Mouse (Mus musculus) CH12.LX (cell line): ENCODE results near the gene Cacng2. TPM values are rescaled to one million over a fixed set of nuclear protein-coding genes. Genes with fewer than 3 reads are reported as not detected.

Experiments used
- DNase-seq: peaks from one replicate; pipeline ENCODE4 v3.0.0-alpha.2; 2013; ENCODE audit errors: extremely low read depth
- H3K27ac ChIP-seq: 2 replicates; pipeline ENCODE4 v1.5.1; 2012; ENCODE audit warnings: low read depth, mild to moderate bottlenecking, control low read depth, moderate library complexity; ENCODE audit not compliant: insufficient read depth
- H3K27me3 ChIP-seq: replicated peaks from 2 replicates; pipeline ENCODE3; 2012; ENCODE audit warnings: inconsistent platforms
- H3K36me3 ChIP-seq, 2 experiments: replicated peaks in 1 of 2; 2 replicates each; pipeline versions ENCODE3 to v1.6.1; 2012; ENCODE audit warnings: inconsistent platforms in 1 of 2, low read length in 1 of 2, mild to moderate bottlenecking in 1 of 2, mixed read lengths in 1 of 2, moderate library complexity in 1 of 2; ENCODE audit not compliant: control insufficient read depth in 1 of 2, insufficient read depth in 1 of 2
- H3K4me1 ChIP-seq, 2 experiments: 2 replicates each; pipeline ENCODE4 v1.6.1; 2012; ENCODE audit warnings: inconsistent platforms in 1 of 2, moderate library complexity in 1 of 2; ENCODE audit not compliant: insufficient read depth in 2 of 2, control insufficient read depth in 1 of 2
- H3K4me2 ChIP-seq: 2 replicates; pipeline ENCODE4 v1.6.1; 2012; ENCODE audit warnings: low read depth, mild to moderate bottlenecking, control low read depth; ENCODE audit not compliant: poor library complexity, insufficient read depth, severe bottlenecking
- H3K4me3 ChIP-seq, 3 experiments: fragments of 150-350 bp in 1 of 3; sonication (generic) in 1 of 3; replicated peaks in 1 of 3; 2 replicates each; pipeline versions ENCODE3 to v1.5.1; 2011 to 2012; ENCODE audit warnings: low read depth in 2 of 3, low read length in 2 of 3, mild to moderate bottlenecking in 2 of 3, moderate library complexity in 2 of 3, control low read depth in 1 of 3, improper control_type of control experiment in 1 of 3, inconsistent platforms in 1 of 3, mixed read lengths in 1 of 3; ENCODE audit not compliant: poor library complexity in 1 of 3
- H3K79me2 ChIP-seq: replicated peaks from 2 replicates; pipeline ENCODE4 v1.6.1; 2012; ENCODE audit warnings: mild to moderate bottlenecking, moderate library complexity; ENCODE audit not compliant: control insufficient read depth, poor library complexity, insufficient read depth, severe bottlenecking; ENCODE audit errors: extremely low read depth
- H3K9ac ChIP-seq: 2 replicates; pipeline ENCODE4 v1.6.1; 2012; ENCODE audit warnings: low read depth, mild to moderate bottlenecking, control low read depth, moderate library complexity; ENCODE audit not compliant: insufficient read depth
- H3K9me3 ChIP-seq: replicated peaks from 2 replicates; pipeline ENCODE3; 2012; ENCODE audit warnings: low read length, inconsistent platforms, mixed read lengths
- BHLHE40 ChIP-seq: IDR thresholded peaks from 2 replicates; pipeline ENCODE4 v1.6.1; 2011; ENCODE audit warnings: mild to moderate bottlenecking, low read depth, low read length, improper control_type of control experiment
- CHD1 ChIP-seq: IDR thresholded peaks from 2 replicates; pipeline ENCODE4 v1.6.1; 2012; ENCODE audit warnings: low read depth, low read length, improper control_type of control experiment, inconsistent platforms
- CHD2 ChIP-seq: IDR thresholded peaks from 2 replicates; pipeline ENCODE4 v1.6.1; 2011; ENCODE audit warnings: low read length, improper control_type of control experiment
- E2F4 ChIP-seq: IDR thresholded peaks from 2 replicates; pipeline ENCODE4 v1.6.1; 2011; ENCODE audit warnings: low read depth, low read length, improper control_type of control experiment; ENCODE audit not compliant: insufficient replicate concordance
- ETS1 ChIP-seq: conservative IDR thresholded peaks from 2 replicates; pipeline ENCODE4 v1.6.1; 2012; ENCODE audit warnings: low read depth, mild to moderate bottlenecking, inconsistent platforms, low read length, improper control_type of control experiment, moderate library complexity
- GABPA ChIP-seq: IDR thresholded peaks from 2 replicates; pipeline ENCODE4 v1.6.1; 2012; ENCODE audit warnings: low read depth, low read length, improper control_type of control experiment, inconsistent platforms; ENCODE audit not compliant: insufficient replicate concordance
- HCFC1 ChIP-seq: IDR thresholded peaks from 2 replicates; pipeline ENCODE4 v1.6.1; 2012; ENCODE audit warnings: low read depth, mild to moderate bottlenecking, inconsistent platforms, low read length, improper control_type of control experiment
- IRF4 ChIP-seq: IDR thresholded peaks from 2 replicates; pipeline ENCODE4 v1.6.1; 2014; ENCODE audit warnings: low read depth, mild to moderate bottlenecking, inconsistent platforms, low read length, improper control_type of control experiment
- MAFK ChIP-seq: IDR thresholded peaks from 2 replicates; pipeline ENCODE4 v1.6.1; 2011; ENCODE audit warnings: low read length, improper control_type of control experiment; ENCODE audit not compliant: insufficient replicate concordance
- MAX ChIP-seq: IDR thresholded peaks from 2 replicates; pipeline ENCODE4 v1.6.1; 2011; ENCODE audit warnings: low read length, improper control_type of control experiment
- MAZ ChIP-seq: IDR thresholded peaks from 2 replicates; pipeline ENCODE4 v1.6.1; 2012; ENCODE audit warnings: low read depth, mild to moderate bottlenecking, inconsistent platforms, low read length, improper control_type of control experiment, moderate library complexity
- MEF2A ChIP-seq: IDR thresholded peaks from 2 replicates; pipeline ENCODE4 v1.6.1; 2014; ENCODE audit warnings: low read depth, mild to moderate bottlenecking, inconsistent platforms, low read length, improper control_type of control experiment, borderline replicate concordance
- MXI1 ChIP-seq: IDR thresholded peaks from 2 replicates; pipeline ENCODE4 v1.6.1; 2011; ENCODE audit warnings: mild to moderate bottlenecking, low read depth, low read length, improper control_type of control experiment
- MYC ChIP-seq: IDR thresholded peaks from 2 replicates; pipeline ENCODE4 v1.6.1; 2011; ENCODE audit warnings: low read depth, mild to moderate bottlenecking, improper control_type of control experiment, low read length
- NELFE ChIP-seq: IDR thresholded peaks from 2 replicates; pipeline ENCODE4 v1.6.1; 2011; ENCODE audit warnings: low read depth, low read length, improper control_type of control experiment
- NRF1 ChIP-seq: IDR thresholded peaks from 2 replicates; pipeline ENCODE4 v1.6.1; 2014; ENCODE audit warnings: low read depth, mild to moderate bottlenecking, inconsistent platforms, low read length, improper control_type of control experiment, moderate library complexity
- POLR2A ChIP-seq: IDR thresholded peaks from 2 replicates; pipeline ENCODE4 v1.6.1; 2011; ENCODE audit warnings: low read depth, mild to moderate bottlenecking, improper control_type of control experiment, low read length
- POLR2AphosphoS2 ChIP-seq: IDR thresholded peaks from 2 replicates; pipeline ENCODE4 v1.6.1; 2011; ENCODE audit warnings: low read depth, low read length, improper control_type of control experiment
- SIN3A ChIP-seq: IDR thresholded peaks from 2 replicates; pipeline ENCODE4 v1.6.1; 2012; ENCODE audit warnings: low read length, improper control_type of control experiment, inconsistent platforms
- SMC3 ChIP-seq: IDR thresholded peaks from 2 replicates; pipeline ENCODE4 v1.6.1; 2011; ENCODE audit warnings: low read depth, low read length, improper control_type of control experiment
- TCF12 ChIP-seq: IDR thresholded peaks from 2 replicates; pipeline ENCODE4 v1.6.1; 2014; ENCODE audit warnings: low read depth, mild to moderate bottlenecking, inconsistent platforms, low read length, improper control_type of control experiment
- USF1 ChIP-seq: IDR thresholded peaks from 2 replicates; pipeline ENCODE4 v1.6.1; 2014; ENCODE audit warnings: low read depth, mild to moderate bottlenecking, inconsistent platforms, low read length, improper control_type of control experiment
- ZC3H11A ChIP-seq: IDR thresholded peaks from 2 replicates; pipeline ENCODE4 v1.6.1; 2012; ENCODE audit warnings: low read depth, mild to moderate bottlenecking, inconsistent platforms, low read length, improper control_type of control experiment
- ZKSCAN1 ChIP-seq: IDR thresholded peaks from 2 replicates; pipeline ENCODE4 v1.6.1; 2012; ENCODE audit warnings: low read depth, inconsistent platforms, low read length, improper control_type of control experiment, borderline replicate concordance
- dilution Hi-C: fragments of 300-500 bp; cut with MboI; formaldehyde crosslinking; loops from 2 replicates; pipeline ENCODE4 v1.14.3; 2020; ENCODE audit warnings: low sequenced_read_pairs; ENCODE audit not compliant: extremely low pct_unique_long_range_greater_than_20kb, extremely low pct_ligation_motif_present
- in situ Hi-C: fragments of 300-500 bp; cut with MboI; formaldehyde crosslinking; loops from 3 replicates; pipeline ENCODE4 v1.14.3; 2019; ENCODE audit warnings: low sequenced_read_pairs, low pct_ligation_motif_present, low pct_unique_long_range_greater_than_20kb, mixed read lengths
- polyA plus RNA-seq: library from polyadenylated mRNA; unstranded; fragments of >175 nt; gene quantifications from 2 replicates; pipeline ENCODE4 v1.2.1, GENCODE M21; 2012; ENCODE audit warnings: low read depth; ENCODE audit not compliant: insufficient read length
- total RNA-seq, 2 experiments: library from RNA; depleted of rRNA; stranded (reverse); fragments of 300-350 nt in 1 of 2; fragments of >200 nt in 1 of 2; gene quantifications; 2 replicates each; pipeline ENCODE4 v1.2.3; 2012 to 2014

Gene Cacng2
- total RNA-seq (2012; rRNA removed) (not detected in 2 replicates), total RNA-seq (2014; rRNA removed) (not detected in 2 replicates), polyA plus RNA-seq (not detected in 2 replicates)

DNA sequence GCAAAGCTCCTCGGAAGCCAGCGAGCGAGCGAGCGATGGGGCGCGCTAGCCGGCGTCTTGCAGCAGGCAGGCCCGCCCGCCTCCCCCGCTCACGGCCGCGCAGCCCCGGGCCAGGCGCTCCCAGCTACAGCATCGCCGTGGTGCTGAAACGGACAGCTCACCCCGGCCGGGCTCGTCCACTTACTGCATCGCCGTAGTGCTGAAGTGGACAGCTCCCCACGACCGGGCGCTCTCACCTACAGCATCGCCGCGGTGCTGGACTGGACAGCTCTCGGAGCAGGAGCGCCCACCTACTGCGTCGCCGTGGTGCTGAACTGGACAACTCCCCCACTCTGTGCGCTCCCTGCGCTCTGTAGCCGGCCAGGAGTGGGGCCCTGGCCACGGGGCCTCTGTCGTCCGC lies at the start of gene Cacng2:
Cacng2 (minus strand) TSS at position 325 of the 400 bp plus-strand sequence.
- H3K27ac ChIP-seq = no peak within 1 kb of the TSS
- no peak within 1 kb of the TSS for H3K9ac ChIP-seq
- H3K27me3 ChIP-seq = peaks cover 65% of the 10 kb centered on the region
- in situ Hi-C loops (no loop called here), dilution Hi-C loops (no loop called here)
- H3K4me1 ChIP-seq = no peaks in the 10 kb centered on the region
- TF ChIP-seq SIN3A (peak; percentile 100), SMC3 (no peak), MXI1 (peak; percentile 98), ZC3H11A (no peak)
- no peak within 1 kb of the TSS for H3K4me2 ChIP-seq
- peak; percentile 74 for DNase-seq
- peaks cover 4% of the 10 kb centered on the region for H3K9me3 ChIP-seq
- no peaks in the 10 kb centered on the region for H3K79me2 ChIP-seq
- no peaks in the 10 kb centered on the region for H3K36me3 ChIP-seq
- no peak within 1 kb of the TSS for H3K4me3 ChIP-seq

DNA sequence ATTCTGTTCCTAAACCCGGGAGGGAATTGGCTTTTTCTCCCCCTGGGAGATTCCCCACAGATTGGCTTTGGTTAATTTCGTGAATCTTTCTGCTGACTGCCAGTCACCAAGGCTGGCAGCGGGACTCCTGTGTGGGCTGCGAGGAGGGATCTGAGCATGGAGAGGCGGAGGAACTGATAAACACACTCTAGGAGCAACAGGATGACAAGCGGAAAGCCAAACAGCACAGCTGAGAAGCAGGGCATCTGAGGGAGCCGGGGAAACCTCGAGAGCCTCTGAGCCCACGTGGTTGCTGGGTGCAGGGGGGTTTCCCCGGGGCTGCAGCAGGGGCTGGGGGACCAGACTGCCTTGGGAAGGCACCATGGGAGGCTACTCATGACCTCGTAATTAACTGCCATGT lies 49.7 kb upstream of the Cacng2 start:
- peak overlapping the region in 1 of 3 experiments; percentile 72 for H3K4me3 ChIP-seq
- in situ Hi-C loops (loop anchor here (25.0 kb wide), 1 partner anchor 432 kb away; the partner anchor contains the start of gene Apol9b), dilution Hi-C loops (no loop called here)
- peaks cover 22 to 72% of the 10 kb centered on the region in 2 experiments for H3K4me1 ChIP-seq
- no peak overlapping the region for H3K27ac ChIP-seq
- TF ChIP-seq CHD2 (no peak), POLR2AphosphoS2 (no peak), NRF1 (no peak), CHD1 (no peak), IRF4 (0 out of 2 replicates have a peak, but pooled peaks have one; percentile 30), USF1 (peak; percentile 65), MAFK (no peak), MAZ (0 out of 2 replicates have a peak, but pooled peaks have one; percentile 22), SMC3 (no peak), MEF2A (no peak), E2F4 (no peak), MXI1 (peak; percentile 44; the same call in 1 of the 2 replicates), SIN3A (peak; percentile 69; the same call in 1 of the 2 replicates), ZKSCAN1 (no peak), TCF12 (0 out of 2 replicates have a peak, but pooled peaks have one; percentile 6), MYC (peak; percentile 93), GABPA (no peak), POLR2A (no peak), MAX (peak; percentile 95), ETS1 (peak; percentile 52; the same call in 1 of the 2 replicates), HCFC1 (no peak), BHLHE40 (peak; percentile 40; the same call in 1 of the 2 replicates), NELFE (no peak)
- no peaks in the 10 kb centered on the region for H3K27me3 ChIP-seq
- no peaks in the 10 kb centered on the region for H3K9me3 ChIP-seq
- peak; percentile 63 for DNase-seq
- H3K36me3 ChIP-seq = peaks cover 22 to 39% of the 10 kb centered on the region in 2 experiments
- peak overlapping the region; percentile 68; the same call in 1 of the 2 replicates for H3K9ac ChIP-seq
- H3K79me2 ChIP-seq = no peaks in the 10 kb centered on the region; the same call in 1 of the 2 replicates
- H3K4me2 ChIP-seq = peak overlapping the region; percentile 89
